8 mouse cellular contexts compared by ENCODE assay signal in the genomic region with DNA sequence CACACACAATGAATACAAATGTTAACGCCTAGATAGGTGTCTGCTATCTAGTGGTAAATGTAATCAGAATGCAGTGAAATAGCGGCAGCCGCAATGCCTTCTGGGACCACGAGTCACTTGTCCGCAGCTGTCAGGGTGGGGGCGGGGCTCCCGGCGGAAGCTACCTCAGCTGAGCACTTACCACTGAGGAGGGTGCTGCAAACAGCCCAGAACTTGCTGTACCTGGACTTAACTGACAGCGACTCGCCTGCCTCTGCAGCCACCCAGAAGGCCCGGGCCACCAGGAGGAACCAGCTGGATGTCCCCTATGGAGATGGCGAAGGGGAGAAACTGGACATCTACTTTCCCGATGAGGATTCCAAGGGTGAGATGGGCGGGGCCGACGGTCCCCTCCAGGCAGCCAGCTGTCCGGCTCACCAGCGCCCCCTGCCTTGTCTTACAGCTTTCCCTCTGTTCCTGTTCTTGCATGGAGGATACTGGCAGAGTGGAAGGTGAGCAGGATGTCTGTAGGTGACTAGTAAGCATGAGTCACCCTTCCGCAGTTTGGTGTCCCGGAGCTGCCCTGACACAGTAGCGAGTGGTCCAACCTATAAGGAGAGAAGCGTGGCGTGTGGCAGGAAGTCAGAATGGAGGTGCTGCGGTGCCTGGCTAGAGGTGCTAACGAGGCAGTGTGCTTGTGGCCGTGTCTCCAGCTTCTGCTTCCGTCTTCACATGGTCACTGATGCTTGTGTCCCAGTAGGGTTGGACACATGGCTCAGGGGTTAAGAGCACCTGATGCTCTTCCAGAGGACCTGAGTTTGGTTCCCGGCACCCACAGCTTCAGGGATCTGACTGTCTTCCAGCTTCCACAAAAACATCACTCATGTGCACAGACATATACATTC. TPM values are rescaled to one million over a fixed set of nuclear protein-coding genes. Genes with fewer than 3 reads are reported as not detected.
DNase-seq lines count a peak whose midpoint lies in the region; ATAC-seq and TF ChIP-seq lines count a peak whose summit lies in the region.

No protein-coding gene starts in this region.

- peak; percentile 53 for TF ChIP-seq CTCF in cortical plate, adult 2 months (IDR thresholded peaks at IDR 0.05; ENCODE audit: extremely low read depth, insufficient read depth, low read length)
- peak; percentile 78 for TF ChIP-seq CTCF in spleen, adult 2 months (IDR thresholded peaks at IDR 0.05; ENCODE audit: extremely low read depth, insufficient read depth, insufficient read length, insufficient replicate concordance)

- H3K9ac ChIP-seq in limb, embryonic 11.5 days (ENCODE audit: low read length): no peak overlapping the region
- H3K9ac ChIP-seq in midbrain, embryonic 11.5 days (ENCODE audit: low read length): peak overlapping the region; percentile 38; the same call in 1 of the 2 replicates

- peak overlapping the region; percentile 30 for H3K4me3 ChIP-seq in cortical plate, adult 2 months (ENCODE audit: insufficient read depth, low read length)
- 0 out of 2 replicates have a peak overlapping the region, but pooled peaks have one; percentile 7 for H3K4me3 ChIP-seq in limb, embryonic 11.5 days (ENCODE audit: low read depth, low read length)
- peak overlapping the region; percentile 28 for H3K4me3 ChIP-seq in midbrain, embryonic 11.5 days (ENCODE audit: low read depth, low read length)
- H3K4me3 ChIP-seq in spleen, adult 2 months (ENCODE audit: extremely low read depth, insufficient read depth, insufficient read length): peak overlapping the region; percentile 67

- H3K9me3 ChIP-seq in limb, embryonic 11.5 days (ENCODE audit: control insufficient read depth, low read length): no peaks in the 10 kb centered on the region
- H3K9me3 ChIP-seq in midbrain, embryonic 11.5 days (ENCODE audit: control insufficient read depth, low read length): no peaks in the 10 kb centered on the region

- H3K4me1 ChIP-seq in cortical plate, adult 2 months (ENCODE audit: control insufficient read depth, insufficient read depth, low read length): no peaks in the 10 kb centered on the region
- H3K4me1 ChIP-seq in limb, embryonic 11.5 days (ENCODE audit: control insufficient read depth, insufficient read depth, low read length): no peaks in the 10 kb centered on the region; the same call in 1 of the 2 replicates
- H3K4me1 ChIP-seq in midbrain, embryonic 11.5 days (ENCODE audit: control insufficient read depth, insufficient read depth, low read length): no peaks in the 10 kb centered on the region
- peaks cover 15% of the 10 kb centered on the region; the same call in 1 of the 2 replicates for H3K4me1 ChIP-seq in spleen, adult 2 months (ENCODE audit: control insufficient read depth, insufficient read depth, insufficient read length)

- no peak for ATAC-seq in limb, embryonic 11.5 days (ENCODE audit: insufficient number of reproducible peaks, low FRiP score, low TSS enrichment, low read depth)
- peak; percentile 82 for ATAC-seq in midbrain, embryonic 11.5 days (ENCODE audit: low FRiP score)

- 20% methylated on average over 28 of the region's 28 CpGs for WGBS in limb, embryonic 11.5 days
- 17% methylated on average over 28 of the region's 28 CpGs for WGBS in midbrain, embryonic 11.5 days
- 5% methylated on average over 28 of the region's 28 CpGs for whole genome bisulfite sequencing in spleen, adult 2 months

- TF ChIP-seq POLR2A in cortical plate, adult 2 months (IDR thresholded peaks at IDR 0.05; ENCODE audit: extremely low read depth, insufficient read depth, low read length): no peak
- peak; percentile 24; the same call in 1 of the 2 replicates for TF ChIP-seq POLR2A in spleen, adult 2 months (IDR thresholded peaks at IDR 0.05; ENCODE audit: low read depth, low read length)

- no peaks in the 10 kb centered on the region for H3K36me3 ChIP-seq in limb, embryonic 11.5 days (ENCODE audit: control insufficient read depth, insufficient read depth, low read length)
- H3K36me3 ChIP-seq in midbrain, embryonic 11.5 days (ENCODE audit: control insufficient read depth, insufficient read depth, low read length): no peaks in the 10 kb centered on the region
- H3K36me3 ChIP-seq in spleen, adult 2 months (ENCODE audit: control insufficient read depth, insufficient read depth, low read length): no peaks in the 10 kb centered on the region; the same call in 1 of the 2 replicates

- H3K27ac ChIP-seq in cortical plate, adult 2 months (ENCODE audit: insufficient read depth, low read length): no peak overlapping the region
- H3K27ac ChIP-seq in limb, embryonic 11.5 days (replicated peaks; ENCODE audit: low read depth, low read length): no peak overlapping the region
- no peak overlapping the region for H3K27ac ChIP-seq in midbrain, embryonic 11.5 days (ENCODE audit: low read depth, low read length)
- H3K27ac ChIP-seq in spleen, adult 2 months (ENCODE audit: insufficient read depth, low read length): peak overlapping the region; percentile 87

- H3K4me2 ChIP-seq in limb, embryonic 11.5 days (ENCODE audit: low read depth, severe bottlenecking): peak overlapping the region; percentile 41; the same call in 1 of the 2 replicates
- H3K4me2 ChIP-seq in midbrain, embryonic 11.5 days: peak overlapping the region; percentile 54

- H3K27me3 ChIP-seq in limb, embryonic 11.5 days (ENCODE audit: control insufficient read depth, insufficient read depth, low read length): no peaks in the 10 kb centered on the region
- no peaks in the 10 kb centered on the region for H3K27me3 ChIP-seq in midbrain, embryonic 11.5 days (ENCODE audit: control insufficient read depth, insufficient read depth, low read length)
- H3K27me3 ChIP-seq in spleen, adult 2 months (ENCODE audit: control insufficient read depth, insufficient read depth, low read length): no peaks in the 10 kb centered on the region

- peak; percentile 71 to 78 for DNase-seq in left cerebral cortex, adult 18-20 months (ENCODE audit: low spot score in 2 of 2)
- no peak for DNase-seq in left cerebral cortex, adult 11 months (ENCODE audit: low spot score)
- DNase-seq in gastrocnemius, postnatal 14 days: peak; percentile 83
- DNase-seq in induced T-regulatory cell, adult 2 months (ENCODE audit: low read depth): peak; percentile 97
- peak; percentile 86 for DNase-seq in limb, embryonic 11.5 days (ENCODE audit: low spot score)
- peak; percentile 98 for DNase-seq in midbrain, embryonic 11.5 days (ENCODE audit: low spot score, missing footprints)
- DNase-seq in spleen, adult 2 months (ENCODE audit: low read depth in 1 of 2, low spot score in 2 of 2): peak; percentile 89 to 91

- intact Hi-C loops in gastrocnemius, postnatal 14 days (cut with DNase I; ENCODE audit: low total_unique reads): no loop called here

RNA-seq across cellular contexts. Expression of gene Tk1, which starts 6.4 kb away (rescaled TPM):
- total RNA-seq in left cerebral cortex, adult 18-20 months (2021): under 1 TPM; 0.84 to 0.98 TPM
- 1.0 and 1.9 TPM in 2 replicates for polyA plus RNA-seq in cortical plate, adult 2 months (2012; rRNA removed)
- 1 to 10 TPM; 5.4 to 5.8 TPM for total RNA-seq in gastrocnemius, postnatal 14 days (2021)
- 126 and 138 TPM in 2 replicates for polyA plus RNA-seq in limb, embryonic 11.5 days (2014; fragmentation: Nextera tagmentation; extraction: Ambion mirVana)
- 87.1 and 89.7 TPM in 2 replicates for polyA plus RNA-seq in midbrain, embryonic 11.5 days (2014; fragmentation: Nextera tagmentation; extraction: Ambion mirVana)
- 61.6 and 68.4 TPM in 2 replicates for polyA plus RNA-seq in spleen, adult 2 months (2012; rRNA removed)

RNA-seq across cellular contexts. Expression of gene Afmid, which starts 6.6 kb away (rescaled TPM):
- total RNA-seq in left cerebral cortex, adult 18-20 months (2021): 1 to 10 TPM; 4.1 to 6.3 TPM
- 4.4 TPM in 2 replicates for polyA plus RNA-seq in cortical plate, adult 2 months (2012; rRNA removed)
- total RNA-seq in gastrocnemius, postnatal 14 days (2021): 1 to 10 TPM; 3.5 to 3.6 TPM
- 3.1 and 3.2 TPM in 2 replicates for polyA plus RNA-seq in limb, embryonic 11.5 days (2014; fragmentation: Nextera tagmentation; extraction: Ambion mirVana)
- polyA plus RNA-seq in midbrain, embryonic 11.5 days (2014; fragmentation: Nextera tagmentation; extraction: Ambion mirVana): 2.8 and 3.9 TPM in 2 replicates
- 18.5 and 19.2 TPM in 2 replicates for polyA plus RNA-seq in spleen, adult 2 months (2012; rRNA removed)

RNA-seq across cellular contexts. Expression of gene Birc5, which starts 16.7 kb away (rescaled TPM):
- total RNA-seq in left cerebral cortex, adult 18-20 months (2021): under 1 TPM; 0.65 to 0.87 TPM
- polyA plus RNA-seq in cortical plate, adult 2 months (2012; rRNA removed): 2.2 TPM in 2 replicates
- 1 to 10 TPM; 4.2 TPM for total RNA-seq in gastrocnemius, postnatal 14 days (2021)
- polyA plus RNA-seq in limb, embryonic 11.5 days (2014; fragmentation: Nextera tagmentation; extraction: Ambion mirVana): 400 and 435 TPM in 2 replicates
- 346 and 363 TPM in 2 replicates for polyA plus RNA-seq in midbrain, embryonic 11.5 days (2014; fragmentation: Nextera tagmentation; extraction: Ambion mirVana)
- polyA plus RNA-seq in spleen, adult 2 months (2012; rRNA removed): 11.6 and 14.1 TPM in 2 replicates

RNA-seq across cellular contexts. Expression of gene Gm20708, which starts 22.9 kb away (rescaled TPM):
- total RNA-seq in left cerebral cortex, adult 18-20 months (2021): 1 to 10 TPM in 1 of 2 experiments, under 1 TPM in 1; 0.86 to 2.6 TPM
- polyA plus RNA-seq in cortical plate, adult 2 months (2012; rRNA removed): 0.86 and 1.1 TPM in 2 replicates
- 1 to 10 TPM in 1 of 2 experiments, under 1 TPM in 1; 0.73 to 1.5 TPM for total RNA-seq in gastrocnemius, postnatal 14 days (2021)
- polyA plus RNA-seq in limb, embryonic 11.5 days (2014; fragmentation: Nextera tagmentation; extraction: Ambion mirVana): 0.16 TPM in 1 of 2 replicates, not detected in the other
- 0.15 and 0.20 TPM in 2 replicates for polyA plus RNA-seq in midbrain, embryonic 11.5 days (2014; fragmentation: Nextera tagmentation; extraction: Ambion mirVana)
- polyA plus RNA-seq in spleen, adult 2 months (2012; rRNA removed): 0.25 TPM in 1 of 2 replicates, not detected in the other

RNA-seq across cellular contexts. Expression of gene Syngr2, which starts 22.9 kb away (rescaled TPM):
- 10 to 100 TPM in 1 of 2 experiments, 1 to 10 TPM in 1; 9.3 to 15.8 TPM for total RNA-seq in left cerebral cortex, adult 18-20 months (2021)
- 10.6 and 13.5 TPM in 2 replicates for polyA plus RNA-seq in cortical plate, adult 2 months (2012; rRNA removed)
- 100 to 1,000 TPM; 104 to 111 TPM for total RNA-seq in gastrocnemius, postnatal 14 days (2021)
- 30.1 and 33.2 TPM in 2 replicates for polyA plus RNA-seq in limb, embryonic 11.5 days (2014; fragmentation: Nextera tagmentation; extraction: Ambion mirVana)
- polyA plus RNA-seq in midbrain, embryonic 11.5 days (2014; fragmentation: Nextera tagmentation; extraction: Ambion mirVana): 29.9 and 36.4 TPM in 2 replicates
- polyA plus RNA-seq in spleen, adult 2 months (2012; rRNA removed): 188 and 245 TPM in 2 replicates

Comparison
In these comparisons a context has a peak if more than half of its experiments do, and no peak if none do; other contexts are left out.
1. H3K4me3 ChIP-seq: peak in every context shown above with its lines; median percentile 67 in spleen, adult 2 months; 30 in cortical plate, adult 2 months; 28 in midbrain, embryonic 11.5 days; 7 in limb, embryonic 11.5 days.
2. RNA of gene Tk1, which starts 6.4 kb away (polyA plus RNA-seq): 126 to 138 TPM in limb, embryonic 11.5 days, 87.1 to 89.7 TPM in midbrain, embryonic 11.5 days and 61.6 to 68.4 TPM in spleen, adult 2 months; 1.0 to 1.9 TPM in cortical plate, adult 2 months; every median in the first group is over 10 times any median in the second.
3. RNA of gene Birc5, which starts 16.7 kb away (polyA plus RNA-seq): 400 to 435 TPM in limb, embryonic 11.5 days and 346 to 363 TPM in midbrain, embryonic 11.5 days; 11.6 to 14.1 TPM in spleen, adult 2 months and 2.2 TPM in cortical plate, adult 2 months; every median in the first group is over 10 times any median in the second.